In genomic region chr9:74134010-74134409, GRCm38 (mm10) we compare ENCODE assay signal across 20 mouse cellular contexts. TPM values are rescaled to one million over a fixed set of nuclear protein-coding genes. Genes with fewer than 3 reads are reported as not detected.
"Had no signal": no experiment of that assay in that cellular context is flagged by ENCODE, and none has a peak within 500 bp of the region (broad histone marks: within the 10 kb centered on the region; RNA-seq: fewer than 3 reads in every experiment).

No protein-coding gene starts in this region.

- H3K9ac ChIP-seq: liver, embryonic 12.5 days; liver, embryonic 14.5 days; midbrain, embryonic 13.5 days; midbrain, embryonic 15.5 days; neural tube, embryonic 13.5 days; neural tube, embryonic 15.5 days had no signal

- H3K27me3 ChIP-seq: liver, embryonic 12.5 days; midbrain, embryonic 13.5 days; midbrain, embryonic 15.5 days; neural tube, embryonic 13.5 days; neural tube, embryonic 15.5 days had no signal

- H3K4me3 ChIP-seq: liver, embryonic 12.5 days; midbrain, embryonic 10.5 days; midbrain, embryonic 13.5 days; midbrain, embryonic 15.5 days; myocyte; neural tube, embryonic 13.5 days; neural tube, embryonic 15.5 days had no signal

- ATAC-seq: liver, embryonic 12.5 days; midbrain, embryonic 13.5 days; midbrain, embryonic 15.5 days had no signal

- H3K36me3 ChIP-seq: liver, embryonic 12.5 days; midbrain, embryonic 10.5 days; midbrain, embryonic 13.5 days; midbrain, embryonic 15.5 days; neural tube, embryonic 13.5 days; neural tube, embryonic 15.5 days had no signal

- DNase-seq: lung, adult 2 months; lung, postnatal 14 days; lung, postnatal 36 days; retina, postnatal 1 day; right cerebral cortex, adult 18-20 months; right cerebral cortex, postnatal 25 days; right cerebral cortex, postnatal 4 days; spleen, adult 18-20 months; thymus, adult 18-20 months; thymus, postnatal 14 days; thymus, postnatal 36 days had no signal

- H3K9me3 ChIP-seq: liver, embryonic 12.5 days; midbrain, embryonic 10.5 days; midbrain, embryonic 13.5 days; midbrain, embryonic 15.5 days; neural tube, embryonic 13.5 days; neural tube, embryonic 15.5 days had no signal

- H3K4me2 ChIP-seq: liver, embryonic 12.5 days; midbrain, embryonic 13.5 days; midbrain, embryonic 15.5 days; neural tube, embryonic 13.5 days; neural tube, embryonic 15.5 days had no signal

- H3K4me1 ChIP-seq: liver, embryonic 12.5 days; midbrain, embryonic 10.5 days; midbrain, embryonic 13.5 days; midbrain, embryonic 15.5 days; neural tube, embryonic 13.5 days; neural tube, embryonic 15.5 days had no signal

- H3K27ac ChIP-seq: liver, embryonic 12.5 days; liver, embryonic 14.5 days; midbrain, embryonic 10.5 days; midbrain, embryonic 13.5 days; midbrain, embryonic 15.5 days; neural tube, embryonic 13.5 days; neural tube, embryonic 15.5 days had no signal

RNA-seq across cellular contexts. Expression of gene Wdr72, which starts 23.9 kb away (rescaled TPM):
- polyA plus RNA-seq: myocyte; small intestine, adult 2 months had no signal
